Mouse (Mus musculus): ENCODE results near the gene Arhgap15.

The Arhgap15 gene

GRCm38 (mm10) chr2:43914104-43914503, 165.5 kb downstream of the Arhgap15 start:
- no peak for DNase-seq (ENCODE audit: low read depth in 2 of 2, low spot score in 2 of 2)

GRCm38 (mm10) chr2:43923863-43924340, 175.3 kb downstream of the Arhgap15 start:
- no peak for DNase-seq (ENCODE audit: low read depth in 2 of 2, low spot score in 2 of 2)

GRCm38 (mm10) chr2:43931687-43932086, 183.1 kb downstream of the Arhgap15 start:
- DNase-seq (ENCODE audit: low read depth in 2 of 2, low spot score in 2 of 2): no peak

GRCm38 (mm10) chr2:43939196-43939595, 190.6 kb downstream of the Arhgap15 start:
- no peak for DNase-seq (ENCODE audit: low read depth in 2 of 2, low spot score in 2 of 2)

- no peak for DNase-seq (ENCODE audit: low read depth in 2 of 2, low spot score in 2 of 2)
Measured at GRCm38 (mm10) chr2:43945679-43946078, 197.1 kb downstream of the Arhgap15 start.

GRCm38 (mm10) chr2:43949775-43950492, 201.3 kb downstream of the Arhgap15 start:
- DNase-seq (ENCODE audit: low read depth in 2 of 2, low spot score in 2 of 2): no peak

DNA sequence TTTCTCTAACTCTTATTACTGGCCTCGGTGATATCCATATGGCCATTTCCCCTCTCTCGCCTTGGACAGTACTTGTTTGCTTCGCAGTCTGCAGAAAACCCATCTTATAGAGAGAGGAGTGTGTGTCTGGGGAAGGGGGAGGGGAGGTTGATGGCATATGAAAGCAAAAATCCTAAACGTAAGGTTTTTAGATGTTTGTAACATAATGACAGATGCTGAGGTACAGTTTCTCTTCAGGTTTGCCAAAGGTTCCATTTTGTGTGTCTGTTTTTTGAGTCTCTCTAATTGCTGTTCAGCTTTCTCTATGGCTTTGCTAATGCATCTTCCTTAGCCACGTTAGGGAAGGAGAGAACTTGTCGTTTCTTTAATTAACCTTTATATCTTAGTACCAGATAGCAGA, 202.1 kb downstream of the Arhgap15 start:
- no peak for DNase-seq (ENCODE audit: low read depth in 2 of 2, low spot score in 2 of 2)

DNA sequence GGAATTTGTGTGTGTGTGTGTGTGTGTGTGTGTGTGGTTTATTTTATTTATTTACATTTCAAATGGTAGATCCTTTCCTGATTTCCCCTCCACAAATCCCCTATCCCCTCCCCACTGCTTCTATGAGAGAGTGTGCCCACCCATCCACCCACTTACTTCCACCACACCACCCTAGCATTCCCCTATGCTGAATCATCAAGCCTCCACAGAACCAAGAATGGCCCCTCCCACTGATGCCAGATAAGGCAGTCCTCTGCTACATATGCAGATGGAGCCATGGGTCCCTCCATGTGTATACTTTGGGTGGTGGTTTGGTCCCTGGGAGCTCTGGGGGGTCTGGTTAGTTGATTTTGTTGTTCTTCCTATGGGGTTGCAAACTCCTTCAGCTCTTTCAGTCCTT, 210.6 kb downstream of the Arhgap15 start:
- DNase-seq (ENCODE audit: low read depth in 2 of 2, low spot score in 2 of 2): no peak

GRCm38 (mm10) chr2:43962466-43962865, 213.8 kb downstream of the Arhgap15 start:
- no peak for DNase-seq (ENCODE audit: low read depth in 2 of 2, low spot score in 2 of 2)

DNA sequence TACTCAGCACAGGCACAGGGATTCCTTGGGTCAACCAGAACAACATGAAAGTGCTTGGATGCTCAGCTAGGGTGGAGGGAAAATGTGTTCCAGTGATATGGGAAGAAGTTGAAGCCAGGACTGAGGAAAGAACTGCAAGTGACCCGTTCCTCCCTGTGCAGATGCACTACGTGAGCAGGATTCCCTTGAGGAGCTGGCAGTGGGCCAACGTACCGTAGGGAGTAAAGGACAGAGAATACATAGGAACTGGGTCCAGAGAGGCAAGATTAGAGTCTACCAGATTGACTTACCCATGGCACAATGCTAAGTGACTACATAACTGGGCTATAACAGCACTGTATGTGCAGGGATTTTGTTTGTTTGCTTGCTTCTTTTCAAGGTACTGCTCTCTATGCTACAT, 220.0 kb downstream of the Arhgap15 start:
- DNase-seq (ENCODE audit: low read depth in 2 of 2, low spot score in 2 of 2): no peak

DNA sequence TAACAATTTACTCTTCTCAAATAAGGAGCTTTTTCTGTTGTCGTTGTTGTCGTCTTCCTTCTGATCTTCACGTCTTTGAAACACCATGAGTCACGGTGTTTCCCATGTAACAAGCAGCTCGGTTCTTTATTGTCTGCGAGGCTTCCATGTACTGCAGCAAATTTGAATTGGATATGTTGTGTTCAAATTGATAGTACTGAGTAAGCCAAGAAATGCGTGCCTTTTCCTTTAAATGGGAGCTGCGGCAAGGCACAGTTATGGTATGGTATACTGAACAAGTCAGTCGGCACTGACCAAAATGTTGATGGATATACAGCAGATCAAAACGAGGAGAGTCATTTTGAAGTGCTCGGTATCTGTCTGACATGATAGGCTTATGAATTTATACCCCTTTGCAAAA, 229.1 kb downstream of the Arhgap15 start:
- DNase-seq (ENCODE audit: low read depth in 2 of 2, low spot score in 2 of 2): no peak

GRCm38 (mm10) chr2:43978177-43979013, 229.8 kb downstream of the Arhgap15 start:
- DNase-seq (ENCODE audit: low read depth in 2 of 2, low spot score in 2 of 2): no peak

DNA sequence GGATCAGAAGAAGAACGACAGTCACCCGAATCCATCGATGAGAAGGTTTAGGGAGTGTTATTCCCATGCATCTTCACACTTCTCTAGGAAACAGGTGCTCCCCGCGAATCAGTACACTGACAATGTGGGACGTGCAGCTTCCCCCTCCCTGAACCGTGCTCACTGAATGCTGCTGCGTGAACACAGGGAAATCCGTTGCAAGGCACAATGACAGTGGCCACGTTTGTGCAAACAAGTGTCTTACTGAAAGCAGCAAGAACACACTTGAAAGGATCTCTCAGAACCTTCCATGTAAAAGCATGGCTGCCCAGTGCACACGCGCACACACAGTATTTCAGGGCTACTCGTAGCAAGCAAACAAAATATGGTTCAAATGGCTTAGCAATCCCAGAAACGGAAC, 237.4 kb downstream of the Arhgap15 start:
- DNase-seq (ENCODE audit: low read depth in 2 of 2, low spot score in 2 of 2): no peak

GRCm38 (mm10) chr2:43987919-43988318, 239.3 kb downstream of the Arhgap15 start:
- DNase-seq (ENCODE audit: low read depth in 2 of 2, low spot score in 2 of 2): no peak

GRCm38 (mm10) chr2:43989850-43990249, 241.2 kb downstream of the Arhgap15 start:
- DNase-seq (ENCODE audit: low read depth in 2 of 2, low spot score in 2 of 2): no peak

DNA sequence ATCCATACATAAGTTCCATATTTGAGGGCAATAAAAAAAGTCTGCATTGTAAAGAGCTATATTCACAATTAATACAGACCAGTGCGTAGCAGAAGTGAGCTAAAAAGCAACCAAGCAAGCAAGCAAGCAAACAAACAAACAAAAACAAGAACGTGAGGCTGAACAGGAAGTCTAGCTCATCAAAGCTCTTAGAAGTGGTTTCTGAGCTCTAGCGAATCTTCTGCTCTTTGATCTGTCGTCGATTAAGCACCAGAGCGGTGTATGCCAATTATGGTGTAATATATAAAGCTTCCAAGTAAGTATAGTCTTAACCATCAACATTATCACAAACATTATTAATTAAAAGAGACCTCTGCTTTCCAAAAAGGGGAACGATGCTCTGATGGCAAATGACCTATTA, 243.9 kb downstream of the Arhgap15 start:
- no peak for DNase-seq (ENCODE audit: low read depth in 2 of 2, low spot score in 2 of 2)

DNA sequence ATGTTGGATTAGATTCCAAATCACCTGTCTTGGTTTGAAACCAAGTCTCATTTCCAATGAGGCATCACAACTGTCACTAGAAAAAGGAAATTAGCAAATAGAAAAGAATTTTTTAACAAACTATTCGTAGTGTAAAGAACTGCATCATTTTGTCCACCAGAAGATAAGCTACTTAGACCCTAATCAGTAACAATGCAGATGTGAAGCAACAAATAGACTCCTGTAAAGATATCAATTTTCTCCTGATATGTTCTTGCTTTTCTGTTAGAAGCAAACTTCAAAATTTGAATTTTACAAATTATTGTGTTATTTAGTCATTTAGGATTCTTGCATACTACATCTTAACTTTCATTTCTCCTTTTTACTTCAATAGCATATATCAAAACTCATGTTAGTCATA, 253.8 kb downstream of the Arhgap15 start:
- DNase-seq (ENCODE audit: low read depth in 2 of 2, low spot score in 2 of 2): no peak

- DNase-seq (ENCODE audit: low read depth in 2 of 2, low spot score in 2 of 2): no peak
Measured at GRCm38 (mm10) chr2:44010249-44010648, 261.6 kb downstream of the Arhgap15 start.

DNA sequence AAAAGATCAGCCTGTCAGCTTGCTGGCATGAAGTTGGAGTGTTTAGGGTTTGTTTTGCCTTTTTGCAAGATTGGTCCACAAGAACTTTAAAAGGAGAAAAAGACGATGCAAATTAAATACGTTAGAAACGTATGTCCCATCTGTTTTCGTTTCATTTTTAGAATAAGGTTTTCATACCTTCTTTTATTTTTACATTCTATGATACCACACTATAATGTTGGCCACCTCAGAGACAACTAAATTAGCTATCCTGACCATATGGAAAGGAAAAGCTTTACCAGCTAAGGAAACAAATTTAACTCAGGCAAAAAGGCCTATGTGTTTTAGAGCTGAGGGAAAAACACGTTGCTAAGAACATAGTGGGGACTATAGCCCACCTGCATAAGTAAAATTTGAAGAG, 264.8 kb downstream of the Arhgap15 start:
- no peak for DNase-seq (ENCODE audit: low read depth in 2 of 2, low spot score in 2 of 2)

- no peak for DNase-seq (ENCODE audit: low read depth in 2 of 2, low spot score in 2 of 2)
Measured at GRCm38 (mm10) chr2:44016720-44017119, 268.1 kb downstream of the Arhgap15 start.

DNA sequence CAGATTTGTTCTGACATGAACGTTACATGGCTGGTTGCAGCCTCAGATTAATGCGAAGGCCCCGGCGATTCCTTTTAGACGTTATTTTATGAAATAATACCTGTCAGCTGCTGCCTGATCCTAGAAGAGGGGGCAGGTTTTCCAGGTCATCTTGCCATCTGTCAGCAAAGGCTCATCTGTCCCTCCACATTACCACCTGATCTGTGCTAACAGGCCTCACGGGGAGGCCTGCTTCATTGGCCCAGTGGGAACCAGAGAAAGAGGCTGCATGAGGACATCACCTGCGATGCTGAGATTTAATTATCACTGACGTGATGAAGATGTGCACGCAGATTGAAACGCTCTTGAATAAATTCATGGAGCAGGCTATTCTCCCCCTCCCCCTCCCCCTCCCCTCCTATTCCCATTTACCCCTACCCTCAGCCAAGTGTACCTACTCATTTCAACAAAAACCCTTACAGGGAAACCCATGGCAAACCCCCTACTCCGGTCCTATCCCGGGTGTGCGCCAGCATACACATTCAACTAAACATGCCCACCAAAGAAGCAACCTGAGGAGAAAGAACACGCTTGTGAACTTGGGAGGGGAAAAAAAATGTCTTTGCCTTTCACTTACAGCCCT, 268.9 kb downstream of the Arhgap15 start:
- no peak for DNase-seq (ENCODE audit: low read depth in 2 of 2, low spot score in 2 of 2)

DNA sequence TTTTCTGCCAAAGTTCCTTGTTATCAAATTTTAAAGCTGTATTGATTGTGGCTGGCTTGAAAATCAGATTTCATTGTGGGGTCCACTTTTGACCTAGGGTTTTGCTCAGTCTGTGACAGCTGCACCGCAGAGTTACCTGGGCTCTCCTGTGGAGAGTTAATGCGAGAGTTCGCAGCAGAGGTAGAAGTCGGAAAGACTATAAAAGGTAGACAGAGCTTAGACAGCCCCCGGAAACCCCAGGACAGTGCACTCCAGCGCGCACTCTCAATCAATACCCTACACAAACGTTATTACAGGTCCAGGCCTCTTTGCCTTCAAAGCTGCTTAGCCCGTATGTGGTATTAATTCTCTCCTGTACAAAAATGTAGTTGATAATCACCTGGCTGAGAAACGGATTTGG, 269.4 kb downstream of the Arhgap15 start:
- DNase-seq (ENCODE audit: low read depth in 2 of 2, low spot score in 2 of 2): no peak
